Mouse (Mus musculus): Measurements from ENCODE around the gene Uqcrc1. TPM values are rescaled to one million over a fixed set of nuclear protein-coding genes. Genes with fewer than 3 reads are reported as not detected.

The Uqcrc1 gene
- polyA plus RNA-seq, 1 experiment from 2014 or later: 454 TPM

- H3K9ac ChIP-seq (ENCODE audit: low read depth, low read length): no peak overlapping the region
- no peak for DNase-seq (ENCODE audit: low spot score)
- H3K36me3 ChIP-seq (ENCODE audit: control insufficient read depth, insufficient read depth, low read length): peaks cover 93% of the 10 kb centered on the region
- H3K9me3 ChIP-seq (ENCODE audit: control insufficient read depth, low read length): no peaks in the 10 kb centered on the region
- H3K27me3 ChIP-seq (replicated peaks; ENCODE audit: control insufficient read depth, insufficient read depth, low read length): no peaks in the 10 kb centered on the region
- no peak overlapping the region for H3K4me3 ChIP-seq (ENCODE audit: low read depth, low read length)
- no peak overlapping the region for H3K4me2 ChIP-seq (ENCODE audit: low read depth, low read length)
- H3K27ac ChIP-seq (replicated peaks; ENCODE audit: low read depth, low read length): no peak overlapping the region
- no peak for ATAC-seq (ENCODE audit: low read depth)
- WGBS: 84% methylated on average over 9 of the region's 9 CpGs
- peaks cover 23% of the 10 kb centered on the region for H3K4me1 ChIP-seq (ENCODE audit: control insufficient read depth, insufficient read depth, low read length)
Measured at GRCm38 (mm10) chr9:108945111-108945510, 8.7 kb downstream of the Uqcrc1 start.

GRCm38 (mm10) chr9:108945608-108946007 is 9.2 kb downstream of the Uqcrc1 start:
- peaks cover 93% of the 10 kb centered on the region for H3K36me3 ChIP-seq (ENCODE audit: control insufficient read depth, insufficient read depth, low read length)
- H3K9ac ChIP-seq (ENCODE audit: low read depth, low read length): no peak overlapping the region
- no peak overlapping the region for H3K4me2 ChIP-seq (ENCODE audit: low read depth, low read length)
- H3K27ac ChIP-seq (replicated peaks; ENCODE audit: low read depth, low read length): no peak overlapping the region
- ATAC-seq (ENCODE audit: low read depth) (no peak), DNase-seq (ENCODE audit: low spot score) (no peak)
- H3K4me3 ChIP-seq (ENCODE audit: low read depth, low read length): no peak overlapping the region
- H3K4me1 ChIP-seq (ENCODE audit: control insufficient read depth, insufficient read depth, low read length): peaks cover 26% of the 10 kb centered on the region
- H3K27me3 ChIP-seq (replicated peaks; ENCODE audit: control insufficient read depth, insufficient read depth, low read length): no peaks in the 10 kb centered on the region
- 83% methylated on average over 5 of the region's 5 CpGs for WGBS
- no peaks in the 10 kb centered on the region for H3K9me3 ChIP-seq (ENCODE audit: control insufficient read depth, low read length)

GRCm38 (mm10) chr9:108949231-108949966 is 13.0 kb downstream of the Uqcrc1 start:
- WGBS: 26% methylated on average over 12 of the region's 13 CpGs
- H3K36me3 ChIP-seq (ENCODE audit: control insufficient read depth, insufficient read depth, low read length): peaks cover 60% of the 10 kb centered on the region

GRCm38 (mm10) chr9:108949967-108950728 is 13.7 kb downstream of the Uqcrc1 start:
- 70% methylated on average over 9 of the region's 9 CpGs for WGBS
- H3K9me3 ChIP-seq (ENCODE audit: control insufficient read depth, low read length): no peaks in the 10 kb centered on the region
- H3K27me3 ChIP-seq (replicated peaks; ENCODE audit: control insufficient read depth, insufficient read depth, low read length): peaks cover 4% of the 10 kb centered on the region; the same call in 1 of the 2 replicates
- ATAC-seq (ENCODE audit: low read depth) (no peak; the same call in 1 of the 2 replicates), DNase-seq (ENCODE audit: low spot score) (no peak)
- H3K9ac ChIP-seq (ENCODE audit: low read depth, low read length): peak overlapping the region; percentile 30; the same call in 1 of the 2 replicates
- peaks cover 53% of the 10 kb centered on the region for H3K36me3 ChIP-seq (ENCODE audit: control insufficient read depth, insufficient read depth, low read length)
- H3K4me1 ChIP-seq (ENCODE audit: control insufficient read depth, insufficient read depth, low read length): peaks cover 34% of the 10 kb centered on the region
- peak overlapping the region; percentile 94 for H3K27ac ChIP-seq (replicated peaks; ENCODE audit: low read depth, low read length)
- no peak overlapping the region for H3K4me3 ChIP-seq (ENCODE audit: low read depth, low read length)
- H3K4me2 ChIP-seq (ENCODE audit: low read depth, low read length): no peak overlapping the region

More at GRCm38 (mm10) chr9:108949231-108949966, 13.0 kb downstream of the Uqcrc1 start:
- peak overlapping the region; percentile 20; the same call in 1 of the 2 replicates for H3K4me2 ChIP-seq (ENCODE audit: low read depth, low read length)
- DNase-seq (ENCODE audit: low spot score): peak; percentile 90
- H3K9ac ChIP-seq (ENCODE audit: low read depth, low read length): no peak overlapping the region; the same call in 1 of the 2 replicates
- no peaks in the 10 kb centered on the region for H3K9me3 ChIP-seq (ENCODE audit: control insufficient read depth, low read length)
- peaks cover 34% of the 10 kb centered on the region for H3K4me1 ChIP-seq (ENCODE audit: control insufficient read depth, insufficient read depth, low read length)
- no peak overlapping the region for H3K4me3 ChIP-seq (ENCODE audit: low read depth, low read length)
- H3K27me3 ChIP-seq (replicated peaks; ENCODE audit: control insufficient read depth, insufficient read depth, low read length): peaks cover 2% of the 10 kb centered on the region; the same call in 1 of the 2 replicates
- ATAC-seq (ENCODE audit: low read depth): peak; percentile 90
- H3K27ac ChIP-seq (replicated peaks; ENCODE audit: low read depth, low read length): peak overlapping the region; percentile 94

- H3K27me3 ChIP-seq (replicated peaks; ENCODE audit: control insufficient read depth, insufficient read depth, low read length): peaks cover 4% of the 10 kb centered on the region; the same call in 1 of the 2 replicates
- no peak for DNase-seq (ENCODE audit: low spot score)
- ATAC-seq (ENCODE audit: low read depth): no peak
- no peaks in the 10 kb centered on the region for H3K9me3 ChIP-seq (ENCODE audit: control insufficient read depth, low read length)
- H3K9ac ChIP-seq (ENCODE audit: low read depth, low read length): peak within 1 kb of the TSS; percentile 55
- H3K27ac ChIP-seq (replicated peaks; ENCODE audit: low read depth, low read length): no peak within 1 kb of the TSS; the same call in 1 of the 2 replicates
- H3K4me2 ChIP-seq (ENCODE audit: low read depth, low read length): peak within 1 kb of the TSS; percentile 50
- WGBS: 12% methylated on average over 14 of the region's 15 CpGs
- H3K4me3 ChIP-seq (ENCODE audit: low read depth, low read length): peak within 1 kb of the TSS; percentile 36
- peaks cover 22% of the 10 kb centered on the region for H3K36me3 ChIP-seq (ENCODE audit: control insufficient read depth, insufficient read depth, low read length)
- H3K4me1 ChIP-seq (ENCODE audit: control insufficient read depth, insufficient read depth, low read length): peaks cover 31% of the 10 kb centered on the region
Measured at GRCm38 (mm10) chr9:108953081-108953636, 16.7 kb downstream of the Uqcrc1 start, which contains the start of gene Col7a1. Gene Col7a1, plus strand, starts transcription at chr9:108953586.

- peaks cover 10% of the 10 kb centered on the region for H3K4me1 ChIP-seq (ENCODE audit: control insufficient read depth, insufficient read depth, low read length)
- WGBS: 85% methylated on average over 11 of the region's 11 CpGs
- DNase-seq (ENCODE audit: low spot score) (no peak), ATAC-seq (ENCODE audit: low read depth) (no peak)
- no peak overlapping the region for H3K27ac ChIP-seq (replicated peaks; ENCODE audit: low read depth, low read length)
- H3K36me3 ChIP-seq (ENCODE audit: control insufficient read depth, insufficient read depth, low read length): peaks cover 3% of the 10 kb centered on the region; the same call in 1 of the 2 replicates
- no peaks in the 10 kb centered on the region for H3K9me3 ChIP-seq (ENCODE audit: control insufficient read depth, low read length)
- no peak overlapping the region for H3K9ac ChIP-seq (ENCODE audit: low read depth, low read length)
- no peak overlapping the region for H3K4me3 ChIP-seq (ENCODE audit: low read depth, low read length)
- H3K27me3 ChIP-seq (replicated peaks; ENCODE audit: control insufficient read depth, insufficient read depth, low read length): peaks cover 4% of the 10 kb centered on the region; the same call in 1 of the 2 replicates
- H3K4me2 ChIP-seq (ENCODE audit: low read depth, low read length): no peak overlapping the region
Measured at GRCm38 (mm10) chr9:108955241-108955640, 18.8 kb downstream of the Uqcrc1 start.

GRCm38 (mm10) chr9:108955846-108956245 is 19.4 kb downstream of the Uqcrc1 start:
- no peak overlapping the region for H3K4me3 ChIP-seq (ENCODE audit: low read depth, low read length)
- no peaks in the 10 kb centered on the region for H3K36me3 ChIP-seq (ENCODE audit: control insufficient read depth, insufficient read depth, low read length)
- peaks cover 4% of the 10 kb centered on the region; the same call in 1 of the 2 replicates for H3K27me3 ChIP-seq (replicated peaks; ENCODE audit: control insufficient read depth, insufficient read depth, low read length)
- 90% methylated on average over 9 of the region's 11 CpGs for WGBS
- ATAC-seq (ENCODE audit: low read depth) (no peak), DNase-seq (ENCODE audit: low spot score) (no peak)
- no peak overlapping the region for H3K4me2 ChIP-seq (ENCODE audit: low read depth, low read length)
- H3K9ac ChIP-seq (ENCODE audit: low read depth, low read length): no peak overlapping the region
- no peaks in the 10 kb centered on the region for H3K9me3 ChIP-seq (ENCODE audit: control insufficient read depth, low read length)
- H3K4me1 ChIP-seq (ENCODE audit: control insufficient read depth, insufficient read depth, low read length): peaks cover 8% of the 10 kb centered on the region; the same call in 1 of the 2 replicates
- no peak overlapping the region for H3K27ac ChIP-seq (replicated peaks; ENCODE audit: low read depth, low read length)

GRCm38 (mm10) chr9:108963577-108963976 is 27.1 kb downstream of the Uqcrc1 start:
- 81% methylated on average over 3 of the region's 3 CpGs for WGBS
- no peaks in the 10 kb centered on the region for H3K27me3 ChIP-seq (replicated peaks; ENCODE audit: control insufficient read depth, insufficient read depth, low read length)
- H3K9me3 ChIP-seq (ENCODE audit: control insufficient read depth, low read length): no peaks in the 10 kb centered on the region
- no peaks in the 10 kb centered on the region for H3K4me1 ChIP-seq (ENCODE audit: control insufficient read depth, insufficient read depth, low read length)
- H3K36me3 ChIP-seq (ENCODE audit: control insufficient read depth, insufficient read depth, low read length): peaks cover 3% of the 10 kb centered on the region; the same call in 1 of the 2 replicates
- H3K4me3 ChIP-seq (ENCODE audit: low read depth, low read length): no peak overlapping the region
- H3K4me2 ChIP-seq (ENCODE audit: low read depth, low read length): no peak overlapping the region
- no peak overlapping the region for H3K27ac ChIP-seq (replicated peaks; ENCODE audit: low read depth, low read length)
- no peak for DNase-seq (ENCODE audit: low spot score)
- no peak overlapping the region for H3K9ac ChIP-seq (ENCODE audit: low read depth, low read length)
- ATAC-seq (ENCODE audit: low read depth): no peak

Measured in embryonic facial prominence, embryonic 14.5 days (tissue).